Mouse (Mus musculus) brain, embryonic 14.5 days (tissue): ENCODE data around the gene Zglp1.

Experiments used
- CTCF ChIP-seq: fragments of 200-500 bp; IDR thresholded peaks from 2 replicates; pipeline ENCODE4 v1.5.1; 2012; ENCODE audit warnings: inconsistent platforms, mild to moderate bottlenecking, moderate library complexity, borderline replicate concordance; ENCODE audit not compliant: insufficient read depth, insufficient read length; ENCODE audit errors: extremely low read depth
- POLR2A ChIP-seq: fragments of 200-500 bp; IDR thresholded peaks from 2 replicates; pipeline ENCODE4 v1.6.1; 2012; ENCODE audit warnings: mild to moderate bottlenecking, inconsistent platforms, borderline replicate concordance; ENCODE audit not compliant: poor library complexity, insufficient read depth, insufficient read length, severe bottlenecking; ENCODE audit errors: extremely low read depth

GRCm38 (mm10) chr9:21095958-21096357 lies 29.1 kb upstream of the Zglp1 start:
- TF ChIP-seq CTCF (no peak), POLR2A (no peak)
